Mouse (Mus musculus) erythroblast, embryonic 14.5 days (primary cell): ENCODE measurements around the gene Kctd13. TPM values are rescaled to one million over a fixed set of nuclear protein-coding genes. Genes with fewer than 3 reads are reported as not detected.

ENCODE experiments used
- H3K27me3 ChIP-seq: 2 replicates; pipeline ENCODE4 v1.6.1; 2012; ENCODE audit warnings: inconsistent platforms; ENCODE audit not compliant: control insufficient read depth
- H3K36me3 ChIP-seq: 2 replicates; pipeline ENCODE4 v1.6.1; 2012; ENCODE audit warnings: mild to moderate bottlenecking, inconsistent platforms; ENCODE audit not compliant: control insufficient read depth
- H3K4me1 ChIP-seq: 2 replicates; pipeline ENCODE4 v1.6.1; 2012; ENCODE audit warnings: inconsistent platforms; ENCODE audit not compliant: control insufficient read depth
- H3K4me3 ChIP-seq: replicated peaks from 2 replicates; pipeline ENCODE3; 2012; ENCODE audit warnings: moderate library complexity, mild to moderate bottlenecking, inconsistent platforms
- H3K9me3 ChIP-seq: 2 replicates; pipeline ENCODE4 v1.6.1; 2012; ENCODE audit warnings: low read length, inconsistent platforms, mixed read lengths; ENCODE audit not compliant: control insufficient read depth
- GATA1 ChIP-seq: IDR thresholded peaks from 2 replicates; pipeline ENCODE4 v1.6.1; 2012; ENCODE audit warnings: low read length, inconsistent platforms, mixed read lengths
- TAL1 ChIP-seq: IDR thresholded peaks from 3 replicates; pipeline ENCODE4 v1.6.1; 2012; ENCODE audit warnings: low read length, inconsistent platforms, mixed read lengths
- polyA plus RNA-seq: library from polyadenylated mRNA; stranded (reverse); fragments of >175 nt; gene quantifications from 2 replicates; pipeline ENCODE4 v1.2.3, GENCODE M21; 2012

The Kctd13 gene
- polyA plus RNA-seq, 1 experiment = 0.68 TPM

- no peaks in the 10 kb centered on the region for H3K27me3 ChIP-seq
- H3K9me3 ChIP-seq = no peaks in the 10 kb centered on the region
- TF ChIP-seq GATA1 (no peak), TAL1 (no peak)
- H3K4me1 ChIP-seq = peaks cover 54% of the 10 kb centered on the region
- peaks cover 16% of the 10 kb centered on the region for H3K36me3 ChIP-seq
- peak overlapping the region; percentile 70 for H3K4me3 ChIP-seq
Measured at GRCm38 (mm10) chr7:126929046-126929445, 367 bp downstream of the Kctd13 start.

GRCm38 (mm10) chr7:126932652-126933051 is 4.0 kb downstream of the Kctd13 start:
- Histone ChIP-seq H3K4me1 (peaks cover 27% of the 10 kb centered on the region), H3K27me3 (no peaks in the 10 kb centered on the region), H3K4me3 (no peak overlapping the region), H3K9me3 (no peaks in the 10 kb centered on the region), H3K36me3 (peaks cover 27% of the 10 kb centered on the region)
- TF ChIP-seq TAL1 (no peak), GATA1 (no peak)

- Histone ChIP-seq H3K27me3 (no peaks in the 10 kb centered on the region), H3K36me3 (peaks cover 24% of the 10 kb centered on the region), H3K4me3 (no peak overlapping the region), H3K4me1 (peaks cover 6% of the 10 kb centered on the region), H3K9me3 (no peaks in the 10 kb centered on the region)
- no peak for TF ChIP-seq TAL1
- no peak for TF ChIP-seq GATA1
Measured at GRCm38 (mm10) chr7:126941171-126941570, 12.5 kb downstream of the Kctd13 start.

GRCm38 (mm10) chr7:126941801-126942200 is 13.1 kb downstream of the Kctd13 start:
- no peak overlapping the region for H3K4me3 ChIP-seq
- peaks cover 6% of the 10 kb centered on the region for H3K4me1 ChIP-seq
- H3K27me3 ChIP-seq = no peaks in the 10 kb centered on the region
- TF ChIP-seq GATA1 = no peak
- TF ChIP-seq TAL1 = no peak
- peaks cover 23% of the 10 kb centered on the region for H3K36me3 ChIP-seq
- no peaks in the 10 kb centered on the region for H3K9me3 ChIP-seq

GRCm38 (mm10) chr7:126946530-126946929 is 17.9 kb downstream of the Kctd13 start:
- Histone ChIP-seq H3K36me3 (peaks cover 13% of the 10 kb centered on the region), H3K4me3 (no peak overlapping the region), H3K9me3 (no peaks in the 10 kb centered on the region), H3K4me1 (peaks cover 15% of the 10 kb centered on the region), H3K27me3 (peaks cover 30% of the 10 kb centered on the region)
- TF ChIP-seq TAL1 (no peak), GATA1 (no peak)

GRCm38 (mm10) chr7:126948626-126949025 is 19.9 kb downstream of the Kctd13 start:
- Histone ChIP-seq H3K27me3 (peaks cover 45% of the 10 kb centered on the region), H3K9me3 (no peaks in the 10 kb centered on the region), H3K4me1 (peaks cover 15% of the 10 kb centered on the region), H3K4me3 (no peak overlapping the region), H3K36me3 (peaks cover 7% of the 10 kb centered on the region)
- no peak for TF ChIP-seq GATA1
- TF ChIP-seq TAL1 = no peak

- Histone ChIP-seq H3K36me3 (peaks cover 7% of the 10 kb centered on the region), H3K4me1 (peaks cover 15% of the 10 kb centered on the region), H3K9me3 (no peaks in the 10 kb centered on the region), H3K4me3 (peak within 1 kb of the TSS; percentile 25), H3K27me3 (peaks cover 45% of the 10 kb centered on the region)
- TF ChIP-seq TAL1 (no peak), GATA1 (no peak)
Measured at GRCm38 (mm10) chr7:126949403-126949792, 20.7 kb downstream of the Kctd13 start, which contains the start of gene Asphd1. Asphd1 (minus strand) TSS chr7:126949582.

- H3K4me3 ChIP-seq = peak within 1 kb of the TSS; percentile 25
- no peaks in the 10 kb centered on the region for H3K9me3 ChIP-seq
- peaks cover 15% of the 10 kb centered on the region for H3K4me1 ChIP-seq
- peaks cover 3% of the 10 kb centered on the region for H3K36me3 ChIP-seq
- TF ChIP-seq TAL1 = no peak
- no peak for TF ChIP-seq GATA1
- H3K27me3 ChIP-seq = peaks cover 45% of the 10 kb centered on the region
Measured at GRCm38 (mm10) chr7:126949793-126950646, 21.3 kb downstream of the Kctd13 start, which contains the start of gene Sez6l2. Sez6l2 (plus strand) TSS chr7:126950563.

- Histone ChIP-seq H3K36me3 (no peaks in the 10 kb centered on the region; the same call in 1 of the 2 replicates), H3K4me1 (peaks cover 15% of the 10 kb centered on the region), H3K9me3 (no peaks in the 10 kb centered on the region), H3K4me3 (no peak overlapping the region), H3K27me3 (peaks cover 45% of the 10 kb centered on the region)
- no peak for TF ChIP-seq GATA1
- TF ChIP-seq TAL1 = no peak
Measured at GRCm38 (mm10) chr7:126950647-126951615, 22.3 kb downstream of the Kctd13 start.
